Mouse (Mus musculus): ENCODE measurements at regions not wholly inside any gene's neighbourhood (a gene's known extent, or its start where the extent isn't known, plus 50 kb on each side); places are given as distances from the start of the nearest gene placed in this dataset.

- DNase-seq: no peak
These were observed 50.7 kb upstream of the Intu start for GRCm38 (mm10) chr3:40480258-40480951.

Data from adrenal gland, adult 2 months (tissue).